Mouse (Mus musculus) neural tube, embryonic 14.5 days (tissue): Measurements from ENCODE around the gene Gfi1b. TPM values are rescaled to one million over a fixed set of nuclear protein-coding genes. Genes with fewer than 3 reads are reported as not detected.

ENCODE experiments used
- ATAC-seq: fragments of 200-750 bp; cut with Nextera tagmentation; 2 replicates; pipeline ENCODE4 v1.8.0; 2017; ENCODE audit warnings: low read depth, mild to moderate bottlenecking, moderate TSS enrichment, moderate library complexity
- H3K27ac ChIP-seq: fragments of 300-500 bp; sonication (generic); 2 replicates; pipeline ENCODE4 v1.5.1; 2014; ENCODE audit warnings: low read depth, mild to moderate bottlenecking, control low read depth, low read length, moderate library complexity, mixed read lengths
- H3K27me3 ChIP-seq: fragments of 300-500 bp; sonication (generic); 2 replicates; pipeline ENCODE4 v1.6.1; 2014; ENCODE audit warnings: low read length; ENCODE audit not compliant: control insufficient read depth, insufficient read depth
- H3K36me3 ChIP-seq: fragments of 300-500 bp; sonication (generic); 2 replicates; pipeline ENCODE4 v1.6.1; 2014; ENCODE audit warnings: low read length, mixed read lengths; ENCODE audit not compliant: control insufficient read depth, insufficient read depth
- H3K4me1 ChIP-seq: fragments of 300-500 bp; sonication (generic); 2 replicates; pipeline ENCODE4 v1.6.1; 2014; ENCODE audit warnings: low read length; ENCODE audit not compliant: control insufficient read depth, insufficient read depth
- H3K4me2 ChIP-seq: fragments of 300-500 bp; sonication (generic); 2 replicates; pipeline ENCODE4 v1.6.1; 2014; ENCODE audit warnings: mild to moderate bottlenecking, low read depth, low read length, control low read depth
- H3K4me3 ChIP-seq: fragments of 300-500 bp; sonication (generic); 2 replicates; pipeline ENCODE4 v1.5.1; 2014; ENCODE audit warnings: low read depth, low read length, control low read depth, mixed read lengths
- H3K9ac ChIP-seq: fragments of 300-500 bp; sonication (generic); replicated peaks from 2 replicates; pipeline ENCODE4 v1.6.1; 2014; ENCODE audit warnings: low read depth, mild to moderate bottlenecking, control low read depth, low read length, mixed read lengths
- H3K9me3 ChIP-seq: fragments of 300-500 bp; sonication (generic); 2 replicates; pipeline ENCODE4 v1.6.1; 2016; ENCODE audit warnings: low read length; ENCODE audit not compliant: control insufficient read depth
- WGBS: fragments of 180-500 bp; shearing (Covaris S2); extraction: QIAGEN DNeasy Blood & Tissue Kit; methylation state at CpG from one replicate; pipeline ENCODE4 v1.1.7; 2014; 5-methylcytosine and 5-hydroxymethylcytosine counted together
- polyA plus RNA-seq: library from polyadenylated mRNA; unstranded; fragments of >200 nt; fragmentation: Nextera tagmentation; extraction: Ambion mirVana; gene quantifications from 2 replicates; pipeline ENCODE4 v1.2.1, GENCODE M21; 2014

Gene Gfi1b
- 0.15 TPM in 1 of 2 replicates, not detected in the other for polyA plus RNA-seq

DNA sequence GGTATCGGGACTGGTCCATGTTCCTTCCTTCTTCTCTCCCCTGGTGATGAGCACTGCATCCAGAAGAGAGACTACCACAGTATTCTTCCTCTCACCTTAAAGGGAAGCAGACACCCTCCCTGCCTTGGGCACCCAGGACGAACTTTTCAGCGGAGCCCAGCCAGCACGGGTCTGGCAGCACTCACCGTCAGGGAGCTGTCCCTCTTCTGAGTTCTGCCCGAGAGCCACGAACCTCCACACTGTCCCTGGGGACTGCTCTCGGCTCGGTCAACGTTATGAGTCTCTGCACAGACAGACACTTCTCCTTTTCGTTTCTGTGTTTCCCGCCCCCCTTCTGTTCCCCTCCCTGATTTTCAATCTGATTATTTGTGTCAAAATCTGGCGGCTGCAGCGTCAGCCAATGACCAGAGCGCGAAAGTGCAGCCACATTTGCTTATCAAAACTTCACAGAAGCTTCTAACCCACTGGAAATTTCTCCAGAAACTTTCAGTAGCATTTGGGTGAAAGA is at the start of gene Gfi1b:
Gfi1b (minus strand) TSS at position 319 of the 508 bp plus-strand sequence.
- Histone ChIP-seq H3K4me3 (no peak within 1 kb of the TSS), H3K27me3 (peaks cover 7% of the 10 kb centered on the region; the same call in 1 of the 2 replicates), H3K27ac (no peak within 1 kb of the TSS), H3K9me3 (no peaks in the 10 kb centered on the region), H3K36me3 (no peaks in the 10 kb centered on the region), H3K4me1 (no peaks in the 10 kb centered on the region), H3K9ac (no peak within 1 kb of the TSS), H3K4me2 (no peak within 1 kb of the TSS)
- 7% methylated on average over 16 of the region's 16 CpGs for WGBS
- ATAC-seq, result no peak

DNA sequence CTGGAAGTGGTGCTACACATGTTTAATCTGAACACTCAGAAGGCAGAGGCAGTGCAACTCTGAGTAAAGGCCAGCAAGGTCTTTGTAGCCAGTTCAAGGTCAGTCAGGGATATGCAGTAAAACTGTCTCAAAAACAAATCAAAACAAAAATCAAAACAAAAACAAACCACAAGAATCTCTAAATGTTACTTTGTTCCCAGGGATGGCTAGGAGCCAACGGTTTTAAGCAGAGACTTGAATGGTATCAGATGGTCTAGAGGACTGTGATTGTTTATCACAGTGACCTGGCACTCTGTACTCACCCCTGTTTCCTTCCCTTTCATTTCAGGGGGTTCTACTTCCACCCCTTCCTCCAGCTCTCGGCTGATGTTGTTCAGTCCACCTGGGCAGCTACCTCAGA is 49.7 kb upstream of the Gfi1b start:
- no peak overlapping the region for H3K27ac ChIP-seq
- no peaks in the 10 kb centered on the region for H3K4me1 ChIP-seq
- H3K4me3 ChIP-seq, result no peak overlapping the region
- H3K36me3 ChIP-seq, result peaks cover 62% of the 10 kb centered on the region
- H3K27me3 ChIP-seq, result no peaks in the 10 kb centered on the region
- H3K4me2 ChIP-seq, result no peak overlapping the region
- no peak for ATAC-seq
- H3K9me3 ChIP-seq, result no peaks in the 10 kb centered on the region
- H3K9ac ChIP-seq, result no peak overlapping the region
- 94% methylated on average over 2 of the region's 2 CpGs for WGBS

DNA sequence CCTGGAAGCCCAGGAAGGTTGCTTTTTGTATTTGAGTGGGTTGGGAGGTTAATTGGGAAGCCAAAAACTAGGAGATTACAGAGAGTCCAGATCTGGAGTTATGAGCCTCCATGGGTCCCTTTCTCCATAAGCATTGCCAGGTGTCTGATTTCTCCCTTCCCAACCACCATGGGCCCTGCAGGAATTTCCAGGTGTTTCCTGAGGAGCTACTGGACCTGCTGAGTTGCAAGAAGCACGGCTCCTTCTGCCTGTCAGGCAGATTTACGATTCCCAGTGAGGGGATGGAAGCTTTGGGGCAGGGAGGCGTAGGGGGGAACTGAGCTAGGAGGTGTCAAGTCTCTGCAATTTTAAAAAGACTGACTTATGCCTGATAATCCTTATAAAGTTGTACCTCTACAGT is 44.0 kb upstream of the Gfi1b start:
- ATAC-seq, result no peak
- no peak overlapping the region for H3K4me3 ChIP-seq
- no peak overlapping the region for H3K27ac ChIP-seq
- peaks cover 57% of the 10 kb centered on the region for H3K36me3 ChIP-seq
- 58% methylated on average over 3 of the region's 3 CpGs for WGBS
- H3K9ac ChIP-seq, result no peak overlapping the region
- H3K4me2 ChIP-seq, result no peak overlapping the region
- no peaks in the 10 kb centered on the region for H3K9me3 ChIP-seq
- no peaks in the 10 kb centered on the region for H3K27me3 ChIP-seq
- H3K4me1 ChIP-seq, result no peaks in the 10 kb centered on the region

DNA sequence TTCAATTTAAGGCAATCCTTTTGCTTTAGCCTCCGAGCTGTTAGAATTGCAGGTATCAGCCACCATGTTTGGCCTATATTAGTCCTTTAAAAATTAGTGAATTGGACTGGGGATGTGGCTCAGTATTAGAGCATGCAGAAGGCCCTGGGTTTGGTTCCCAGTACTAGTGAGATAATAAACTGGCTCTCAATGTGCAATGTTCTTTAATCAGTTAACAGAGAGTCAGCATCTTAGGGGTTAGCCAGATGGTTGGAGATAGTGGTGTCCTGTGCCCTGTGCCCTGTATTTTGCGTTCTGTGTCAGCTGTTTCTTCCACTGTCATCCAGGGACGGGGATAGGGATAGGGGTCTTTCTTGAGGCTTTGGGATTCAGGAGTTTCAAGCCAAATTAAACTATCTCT is 41.1 kb upstream of the Gfi1b start:
- Histone ChIP-seq H3K9me3 (no peaks in the 10 kb centered on the region), H3K27ac (no peak overlapping the region), H3K27me3 (no peaks in the 10 kb centered on the region), H3K4me1 (no peaks in the 10 kb centered on the region), H3K36me3 (peaks cover 66% of the 10 kb centered on the region), H3K9ac (no peak overlapping the region), H3K4me2 (no peak overlapping the region), H3K4me3 (no peak overlapping the region)
- 94% methylated on average over 3 of the region's 3 CpGs for WGBS
- no peak for ATAC-seq

DNA sequence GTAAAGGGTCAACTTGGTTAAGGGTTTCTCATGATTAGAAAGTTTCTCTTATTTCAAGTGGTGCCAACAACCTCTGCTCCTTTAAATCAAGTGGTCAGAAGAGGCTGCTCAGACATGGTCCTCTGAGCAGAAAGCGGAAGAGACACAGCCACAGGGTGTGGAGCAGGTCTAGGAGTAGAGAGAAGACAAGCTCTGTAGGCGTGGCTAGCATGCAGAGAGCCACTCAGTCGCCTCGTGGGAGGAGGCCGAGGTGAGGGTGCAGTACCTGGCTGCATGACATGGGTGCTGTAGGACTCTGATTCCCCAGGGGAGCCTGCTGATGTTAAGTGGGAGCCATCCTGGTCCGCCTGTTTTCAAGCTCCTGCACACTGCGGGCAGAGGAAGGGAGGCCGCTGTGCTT is 34.4 kb upstream of the Gfi1b start:
- Histone ChIP-seq H3K36me3 (peaks cover 35% of the 10 kb centered on the region), H3K27me3 (no peaks in the 10 kb centered on the region), H3K9ac (no peak overlapping the region), H3K4me1 (no peaks in the 10 kb centered on the region), H3K27ac (no peak overlapping the region), H3K4me3 (no peak overlapping the region), H3K9me3 (no peaks in the 10 kb centered on the region), H3K4me2 (no peak overlapping the region)
- WGBS, result 85% methylated on average over 8 of the region's 8 CpGs
- ATAC-seq, result no peak

DNA sequence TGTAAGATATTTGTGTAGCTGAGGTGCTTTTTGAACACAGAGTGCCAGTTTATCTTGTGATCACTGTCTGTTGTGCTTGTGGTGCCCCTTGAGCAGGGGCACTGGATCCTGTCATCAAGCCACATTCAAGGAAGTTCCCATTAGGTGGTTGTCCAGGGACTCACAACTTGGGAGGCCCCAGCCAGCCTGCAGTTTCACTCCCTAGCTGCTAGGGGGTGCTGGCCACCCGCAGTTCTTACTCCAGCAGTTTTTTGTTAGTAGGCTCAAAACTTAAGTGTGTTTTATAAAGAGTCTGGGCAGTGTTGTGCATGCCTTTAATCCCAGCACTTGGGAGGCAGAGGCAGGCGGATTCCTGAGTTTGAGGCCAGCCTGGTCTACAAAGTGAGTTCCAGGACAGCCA is 32.5 kb upstream of the Gfi1b start:
- H3K4me3 ChIP-seq, result no peak overlapping the region
- no peak for ATAC-seq
- 66% methylated on average over 2 of the region's 2 CpGs for WGBS
- no peak overlapping the region for H3K27ac ChIP-seq
- H3K9me3 ChIP-seq, result no peaks in the 10 kb centered on the region
- H3K4me2 ChIP-seq, result no peak overlapping the region
- H3K4me1 ChIP-seq, result no peaks in the 10 kb centered on the region
- H3K27me3 ChIP-seq, result no peaks in the 10 kb centered on the region
- H3K9ac ChIP-seq, result no peak overlapping the region
- H3K36me3 ChIP-seq, result peaks cover 22% of the 10 kb centered on the region

DNA sequence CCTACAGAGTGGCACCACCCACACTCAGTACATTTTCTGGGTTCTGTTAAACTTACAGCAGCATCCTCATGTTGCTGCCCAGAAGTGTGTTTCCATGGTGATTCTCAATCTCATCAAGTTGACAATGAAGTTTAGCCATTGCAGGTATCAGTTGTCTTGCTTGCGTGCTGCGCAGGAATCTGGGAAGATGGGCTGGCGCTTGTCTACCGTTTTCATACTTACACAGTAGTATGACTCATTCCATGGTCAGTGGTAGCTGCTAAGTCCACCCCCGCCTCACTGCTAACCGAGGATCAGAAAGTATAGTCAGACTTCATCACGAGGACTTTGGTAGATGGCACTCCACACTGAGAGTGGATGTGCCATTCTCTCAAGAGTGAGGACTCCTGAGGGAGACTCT is 31.6 kb upstream of the Gfi1b start:
- H3K27ac ChIP-seq, result no peak overlapping the region
- no peaks in the 10 kb centered on the region for H3K27me3 ChIP-seq
- 97% methylated on average over 7 of the region's 7 CpGs for WGBS
- no peak for ATAC-seq
- no peak overlapping the region for H3K4me3 ChIP-seq
- peaks cover 14% of the 10 kb centered on the region for H3K36me3 ChIP-seq
- no peaks in the 10 kb centered on the region for H3K9me3 ChIP-seq
- H3K9ac ChIP-seq, result no peak overlapping the region
- no peaks in the 10 kb centered on the region for H3K4me1 ChIP-seq
- no peak overlapping the region for H3K4me2 ChIP-seq

DNA sequence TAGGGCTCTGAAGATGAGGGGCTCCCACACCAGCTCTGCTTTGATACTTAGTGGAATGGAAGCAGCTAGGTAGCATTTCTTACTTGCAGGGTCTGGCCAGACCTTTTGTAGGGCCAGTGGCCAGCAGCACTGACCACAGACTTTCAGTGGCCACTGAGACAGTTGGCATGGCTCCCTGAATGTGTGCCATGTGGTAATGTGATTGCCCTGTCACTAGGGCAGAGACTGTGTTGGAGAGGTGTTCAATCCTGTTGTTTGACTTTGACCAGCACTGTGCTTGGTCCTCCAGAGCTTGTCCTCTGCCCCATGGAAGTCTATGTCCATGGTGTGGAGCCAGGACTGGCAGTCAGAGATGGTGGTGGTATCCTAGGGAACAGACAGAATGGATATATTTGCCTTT is 28.7 kb upstream of the Gfi1b start:
- H3K4me1 ChIP-seq, result no peaks in the 10 kb centered on the region
- no peaks in the 10 kb centered on the region for H3K9me3 ChIP-seq
- H3K27me3 ChIP-seq, result no peaks in the 10 kb centered on the region
- no peak overlapping the region for H3K27ac ChIP-seq
- ATAC-seq, result no peak
- no peak overlapping the region for H3K4me2 ChIP-seq
- no peak overlapping the region for H3K4me3 ChIP-seq
- no peak overlapping the region for H3K9ac ChIP-seq
- H3K36me3 ChIP-seq, result no peaks in the 10 kb centered on the region

DNA sequence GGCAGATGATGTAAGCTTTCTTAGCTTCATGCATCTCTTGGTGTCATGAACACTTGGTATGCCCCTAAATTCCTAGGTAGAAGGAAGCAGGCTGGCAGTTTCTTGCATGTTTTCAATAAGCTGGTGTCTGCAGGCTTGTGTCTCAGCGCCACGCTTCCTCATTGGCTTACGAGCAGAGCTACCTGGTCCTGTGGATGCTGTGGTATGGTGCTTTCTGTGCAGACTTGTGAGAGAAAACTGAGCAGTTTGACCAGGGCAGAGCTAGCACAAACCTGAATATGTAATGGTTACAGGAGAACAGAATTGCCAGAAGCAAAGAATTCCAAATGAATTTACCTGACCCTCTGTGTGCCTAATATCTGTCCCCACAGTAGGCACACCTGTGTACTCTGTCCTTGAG is 21.3 kb upstream of the Gfi1b start:
- Histone ChIP-seq H3K27ac (no peak overlapping the region), H3K9ac (no peak overlapping the region), H3K4me3 (no peak overlapping the region; the same call in 1 of the 2 replicates), H3K4me1 (peaks cover 13% of the 10 kb centered on the region), H3K36me3 (no peaks in the 10 kb centered on the region), H3K27me3 (no peaks in the 10 kb centered on the region), H3K9me3 (no peaks in the 10 kb centered on the region), H3K4me2 (peak overlapping the region; percentile 77; the same call in 1 of the 2 replicates)
- ATAC-seq, result no peak
- WGBS, result 84% methylated on average over 3 of the region's 3 CpGs
